Mouse (Mus musculus) limb, embryonic 14.5 days (tissue): ENCODE data around the gene Gpi1. TPM values are rescaled to one million over a fixed set of nuclear protein-coding genes. Genes with fewer than 3 reads are reported as not detected.

Experiments used
- ATAC-seq: fragments of 200-750 bp; cut with Nextera tagmentation; 2 replicates; pipeline ENCODE4 v1.8.0; 2017; ENCODE audit warnings: low read depth, moderate number of reproducible peaks, moderate TSS enrichment; ENCODE audit not compliant: low FRiP score
- DNase-seq: peaks from one replicate; pipeline ENCODE4 v3.0.0-alpha.2; 2015; ENCODE audit warnings: low spot score
- H3K27ac ChIP-seq: fragments of 300-500 bp; sonication (generic); replicated peaks from 2 replicates; pipeline ENCODE4 v1.5.1; 2014; ENCODE audit warnings: low read depth, mild to moderate bottlenecking, low read length, moderate library complexity, mixed read lengths
- H3K27me3 ChIP-seq: fragments of 300-500 bp; sonication (generic); 2 replicates; pipeline ENCODE4 v1.6.1; 2014; ENCODE audit warnings: low read length, mixed read lengths; ENCODE audit not compliant: control insufficient read depth, insufficient read depth
- H3K36me3 ChIP-seq: fragments of 300-500 bp; sonication (generic); 2 replicates; pipeline ENCODE4 v1.6.1; 2014; ENCODE audit warnings: mild to moderate bottlenecking, low read length, moderate library complexity, mixed read lengths; ENCODE audit not compliant: control insufficient read depth, insufficient read depth
- H3K4me1 ChIP-seq: fragments of 300-500 bp; sonication (generic); 2 replicates; pipeline ENCODE4 v1.6.1; 2014; ENCODE audit warnings: antibody characterized with exemption, low read length, mixed read lengths; ENCODE audit not compliant: control insufficient read depth, insufficient read depth
- H3K4me2 ChIP-seq: fragments of 300-500 bp; sonication (generic); replicated peaks from 2 replicates; pipeline ENCODE4 v1.6.1; 2014; ENCODE audit warnings: low read depth, mild to moderate bottlenecking, low read length, moderate library complexity; ENCODE audit not compliant: severe bottlenecking
- H3K4me3 ChIP-seq: fragments of 300-500 bp; sonication (generic); replicated peaks from 2 replicates; pipeline ENCODE4 v1.5.1; 2014; ENCODE audit warnings: low read length
- H3K9ac ChIP-seq: fragments of 300-500 bp; sonication (generic); 2 replicates; pipeline ENCODE4 v1.6.1; 2014; ENCODE audit warnings: mild to moderate bottlenecking, low read depth, low read length, moderate library complexity; ENCODE audit not compliant: severe bottlenecking
- H3K9me3 ChIP-seq: fragments of 300-500 bp; sonication (generic); 2 replicates; pipeline ENCODE4 v1.6.1; 2016; ENCODE audit warnings: low read length; ENCODE audit not compliant: control insufficient read depth
- POLR2A ChIP-seq: fragments of 200-500 bp; IDR thresholded peaks from 2 replicates; pipeline ENCODE4 v1.8.0; 2012; ENCODE audit warnings: inconsistent platforms, mild to moderate bottlenecking, moderate library complexity, borderline replicate concordance; ENCODE audit not compliant: insufficient read depth, insufficient read length; ENCODE audit errors: extremely low read depth
- WGBS: fragments of 180-500 bp; shearing (Covaris S2); extraction: QIAGEN DNeasy Blood & Tissue Kit; methylation state at CpG from one replicate; pipeline ENCODE4 v1.1.7; 2014; 5-methylcytosine and 5-hydroxymethylcytosine counted together
- polyA plus RNA-seq, 2 experiments: library from polyadenylated mRNA; depleted of rRNA in 1 of 2; stranded (reverse) in 1 of 2; unstranded in 1 of 2; fragments of >200 nt; fragmentation: Nextera tagmentation in 1 of 2; extraction: Ambion mirVana in 1 of 2; gene quantifications; 2 replicates each; pipeline versions ENCODE4 v1.2.1 to v1.2.3; 2012 to 2014

Gpi1 gene
- polyA plus RNA-seq, 2 experiments: 256 to 281 TPM

DNA sequence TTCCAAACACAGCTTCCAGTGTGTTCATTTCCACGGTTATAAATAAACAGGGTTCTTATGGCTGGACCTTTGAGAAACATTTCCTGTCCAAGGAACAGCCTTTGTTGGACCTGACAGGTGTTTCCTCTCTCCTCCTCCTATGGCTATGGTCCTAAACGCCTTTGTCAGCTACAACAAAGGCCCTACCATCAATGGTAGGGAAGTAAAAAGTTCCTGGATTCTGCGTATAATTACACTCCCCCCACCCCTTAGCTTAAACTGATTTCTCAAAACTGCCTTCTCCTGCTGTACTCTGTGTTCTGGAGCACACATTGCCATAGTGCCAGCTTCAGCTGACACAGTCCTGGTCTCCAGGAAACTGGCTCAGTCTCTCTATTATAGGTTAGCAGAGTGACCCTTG, 25.0 kb upstream of the Gpi1 start:
- no peak overlapping the region for H3K9ac ChIP-seq
- H3K4me1 ChIP-seq: 0 out of 2 replicates have a peak, but pooled peaks cover 10% of the 10 kb centered on the region
- H3K4me3 ChIP-seq: no peak overlapping the region
- no peaks in the 10 kb centered on the region for H3K27me3 ChIP-seq
- no peak overlapping the region for H3K27ac ChIP-seq
- no peaks in the 10 kb centered on the region for H3K9me3 ChIP-seq
- peaks cover 57% of the 10 kb centered on the region for H3K36me3 ChIP-seq
- no peak for TF ChIP-seq POLR2A
- H3K4me2 ChIP-seq: no peak overlapping the region
- no peak for ATAC-seq
- 67% methylated on average over 3 of the region's 3 CpGs for WGBS
- DNase-seq: no peak

- no peaks in the 10 kb centered on the region for H3K9me3 ChIP-seq
- TF ChIP-seq POLR2A: no peak
- WGBS: 70% methylated on average over 2 of the region's 2 CpGs
Measured at GRCm38 (mm10) chr7:34252030-34252429, 21.9 kb upstream of the Gpi1 start.

DNA sequence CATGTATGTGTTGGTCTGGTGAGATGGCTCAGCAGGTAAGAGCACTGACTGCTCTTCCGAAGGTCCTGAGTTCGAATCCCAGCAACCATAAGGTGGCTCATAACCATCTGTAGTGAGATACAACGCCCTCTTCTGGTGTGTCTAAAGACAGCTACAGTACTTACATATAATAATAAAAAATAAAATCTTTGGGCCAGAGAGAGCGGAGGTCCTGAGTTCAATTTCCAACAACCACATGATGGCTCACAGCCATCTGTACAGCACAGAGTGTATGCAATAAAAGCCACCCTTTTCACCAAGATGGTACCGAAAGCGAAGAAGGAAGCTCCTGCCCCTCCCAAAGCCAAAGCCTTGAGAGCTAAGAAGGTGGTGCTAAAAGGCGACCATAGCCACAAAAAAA, 20.6 kb upstream of the Gpi1 start, which contains the start of gene Gm6096:
TSS of gene Gm6096 (plus strand) at position 301 of the 400 bp plus-strand sequence.
- no peak for ATAC-seq
- H3K4me2 ChIP-seq: no peak within 1 kb of the TSS
- TF ChIP-seq POLR2A: no peak
- 94% methylated on average over 7 of the region's 7 CpGs for WGBS
- no peak within 1 kb of the TSS for H3K9ac ChIP-seq
- DNase-seq: no peak
- H3K4me3 ChIP-seq: no peak within 1 kb of the TSS
- peaks cover 56% of the 10 kb centered on the region for H3K36me3 ChIP-seq
- H3K4me1 ChIP-seq: no peaks in the 10 kb centered on the region
- H3K27me3 ChIP-seq: no peaks in the 10 kb centered on the region
- no peak within 1 kb of the TSS for H3K27ac ChIP-seq
- H3K9me3 ChIP-seq: no peaks in the 10 kb centered on the region

More at GRCm38 (mm10) chr7:34252030-34252429, 21.9 kb upstream of the Gpi1 start:
- 0 out of 2 replicates have a peak, but pooled peaks have one; percentile 68 for ATAC-seq
- Histone ChIP-seq H3K4me1 (no peaks in the 10 kb centered on the region), H3K36me3 (peaks cover 58% of the 10 kb centered on the region), H3K4me3 (no peak overlapping the region), H3K4me2 (no peak overlapping the region), H3K27ac (no peak overlapping the region), H3K27me3 (no peaks in the 10 kb centered on the region), H3K9ac (no peak overlapping the region)
- peak; percentile 64 for DNase-seq

DNA sequence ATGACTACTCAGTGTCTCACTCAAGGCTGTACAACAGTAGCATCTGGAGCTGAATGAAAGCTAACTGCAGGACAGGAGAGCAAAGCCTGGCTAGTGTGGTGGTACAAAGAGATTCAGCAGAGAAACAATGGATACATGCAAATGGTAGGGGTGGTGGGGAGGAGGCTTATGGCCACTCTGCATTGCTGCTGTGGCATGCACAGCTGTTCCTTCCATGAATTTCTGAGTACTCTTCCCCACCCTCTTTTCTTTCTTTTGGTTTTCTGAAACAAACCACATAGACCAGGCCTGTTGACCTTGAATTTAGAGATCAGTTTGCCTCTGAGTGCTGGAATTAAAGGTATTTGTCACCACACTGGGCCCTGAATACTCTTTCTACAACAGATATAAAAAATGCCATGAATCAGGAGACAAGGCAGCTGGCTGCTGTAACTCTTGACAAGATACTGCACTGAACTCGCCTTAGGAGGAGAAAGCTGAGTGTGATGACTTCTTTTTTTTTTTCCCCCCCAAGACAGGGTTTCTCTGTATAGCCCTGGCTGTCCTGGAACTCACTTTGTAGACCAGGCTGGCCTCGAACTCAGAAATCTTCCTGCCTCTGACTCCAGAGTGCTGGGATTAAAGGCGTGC, 16.8 kb upstream of the Gpi1 start:
- no peaks in the 10 kb centered on the region for H3K4me1 ChIP-seq
- no peak overlapping the region for H3K4me2 ChIP-seq
- ATAC-seq: no peak
- DNase-seq: no peak
- H3K36me3 ChIP-seq: peaks cover 56% of the 10 kb centered on the region
- H3K27me3 ChIP-seq: no peaks in the 10 kb centered on the region
- TF ChIP-seq POLR2A: no peak
- H3K4me3 ChIP-seq: no peak overlapping the region
- H3K27ac ChIP-seq: no peak overlapping the region
- H3K9me3 ChIP-seq: no peaks in the 10 kb centered on the region
- 89% methylated on average over 3 of the region's 3 CpGs for WGBS
- H3K9ac ChIP-seq: no peak overlapping the region

DNA sequence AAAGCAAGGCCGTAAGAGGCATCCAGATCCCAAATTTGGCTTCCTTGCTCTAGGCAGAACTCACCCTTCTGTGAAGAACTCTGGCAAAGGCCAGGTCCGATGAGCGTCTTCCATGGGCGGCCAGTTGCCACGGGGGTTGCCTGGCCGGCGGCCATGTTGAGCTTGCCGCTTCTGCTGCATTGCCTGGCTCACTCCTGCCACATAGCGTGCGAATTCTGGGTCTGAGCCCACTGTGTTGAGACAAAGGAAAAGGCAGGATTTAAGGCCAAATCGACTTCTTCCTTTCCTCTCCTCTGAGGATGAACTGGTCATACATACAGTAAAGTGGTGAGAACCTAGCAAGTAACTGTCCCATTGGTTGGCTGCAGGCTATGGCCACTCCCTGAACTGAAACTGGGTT, 12.0 kb upstream of the Gpi1 start:
- no peak for DNase-seq
- H3K9me3 ChIP-seq: no peaks in the 10 kb centered on the region
- H3K36me3 ChIP-seq: peaks cover 75% of the 10 kb centered on the region
- 96% methylated on average over 11 of the region's 11 CpGs for WGBS
- no peak overlapping the region for H3K4me3 ChIP-seq
- no peak for ATAC-seq
- H3K4me2 ChIP-seq: no peak overlapping the region
- no peak for TF ChIP-seq POLR2A
- no peak overlapping the region for H3K27ac ChIP-seq
- H3K4me1 ChIP-seq: no peaks in the 10 kb centered on the region
- H3K27me3 ChIP-seq: no peaks in the 10 kb centered on the region
- no peak overlapping the region for H3K9ac ChIP-seq
